Mouse (Mus musculus): ENCODE data around the gene Xpnpep3. TPM values are rescaled to one million over a fixed set of nuclear protein-coding genes. Genes with fewer than 3 reads are reported as not detected.
"Not testable (repeated sequence)": the region's sequence is repeated elsewhere in the genome, so short reads cannot be mapped to it uniquely, and the experiment has no call there.

The Xpnpep3 gene
- total RNA-seq, 2 experiments from 2014 or later: 11.1 to 11.5 TPM

DNA sequence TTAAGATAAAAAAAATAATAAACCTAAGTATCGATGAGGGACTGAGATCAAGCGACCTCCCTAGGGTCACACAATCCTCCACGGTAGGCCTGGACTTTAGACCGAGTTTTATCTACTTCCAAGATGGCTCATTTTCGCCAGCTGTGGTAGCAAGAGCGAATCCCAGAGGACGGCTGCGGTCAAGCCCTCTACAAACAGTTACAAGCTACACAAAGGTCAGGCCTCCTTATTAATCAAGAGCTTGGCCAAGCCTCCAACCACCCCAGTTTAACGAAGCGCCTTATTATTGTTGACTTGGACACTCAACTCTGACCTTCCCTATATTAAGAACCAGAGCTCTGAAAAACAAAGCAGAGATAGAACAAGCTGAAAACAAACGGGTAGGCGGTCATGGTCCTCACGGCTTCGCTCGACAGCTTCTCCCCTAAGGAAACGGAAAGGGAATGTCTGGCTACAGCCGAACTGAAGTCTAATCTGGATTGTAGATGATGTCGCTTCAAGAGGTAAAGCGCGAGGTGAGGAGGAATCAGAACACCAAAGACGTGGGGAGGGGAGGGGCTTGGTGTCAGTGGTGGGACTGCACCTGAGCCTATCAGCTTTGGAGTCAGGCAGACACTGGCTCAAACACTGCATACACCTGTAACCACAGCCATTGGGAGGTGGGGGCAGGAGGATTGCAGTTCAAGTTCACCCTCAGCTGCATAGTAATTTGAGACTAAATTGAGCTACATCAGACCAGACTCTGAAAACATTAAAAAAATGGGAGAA is 79.7 kb downstream of the Xpnpep3 start:
- DNase-seq (ENCODE audit: low spot score in 2 of 2): no peak

DNA sequence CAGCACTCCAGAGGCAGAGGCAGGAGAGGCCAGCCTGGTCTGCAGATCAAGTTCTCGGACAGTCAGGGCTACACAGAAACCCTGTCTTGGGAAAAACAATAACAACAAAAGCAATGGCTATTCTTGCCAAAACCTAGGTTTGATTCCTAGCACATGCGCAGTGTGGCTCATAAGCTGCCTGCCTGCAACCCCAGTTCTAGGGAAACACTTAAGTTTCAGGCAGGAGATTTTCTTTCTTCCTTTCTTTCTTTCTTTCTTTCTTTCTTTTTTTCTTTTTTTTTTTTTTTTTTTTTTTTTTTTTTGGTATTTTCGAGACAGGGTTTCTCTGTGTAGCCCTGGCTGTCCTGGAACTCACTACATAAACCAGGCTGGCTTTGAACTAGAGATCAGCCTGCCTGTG is 80.3 kb downstream of the Xpnpep3 start:
- DNase-seq (ENCODE audit: low spot score in 2 of 2): not testable (repeated sequence)

DNA sequence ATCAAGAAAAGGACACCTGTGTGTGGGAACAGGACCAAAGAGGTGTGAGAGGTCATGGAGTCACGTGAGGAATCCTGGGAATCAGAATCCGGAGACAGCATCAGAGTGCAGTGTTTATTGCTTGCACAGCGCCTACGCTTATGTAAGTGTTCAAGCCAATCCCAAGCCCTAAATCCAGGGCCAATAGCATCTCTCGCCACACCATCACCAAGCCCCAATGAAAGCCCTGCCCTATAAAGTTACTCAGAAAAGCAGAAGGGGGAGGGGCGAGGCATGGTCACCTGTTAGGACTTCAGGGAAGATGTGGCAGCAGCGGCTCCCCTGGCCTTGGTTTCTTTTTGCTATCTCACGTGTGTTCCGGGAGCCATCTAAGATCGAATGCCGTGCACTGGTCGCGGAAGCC is 81.0 kb downstream of the Xpnpep3 start:
- DNase-seq (ENCODE audit: low spot score in 2 of 2): no peak

DNA sequence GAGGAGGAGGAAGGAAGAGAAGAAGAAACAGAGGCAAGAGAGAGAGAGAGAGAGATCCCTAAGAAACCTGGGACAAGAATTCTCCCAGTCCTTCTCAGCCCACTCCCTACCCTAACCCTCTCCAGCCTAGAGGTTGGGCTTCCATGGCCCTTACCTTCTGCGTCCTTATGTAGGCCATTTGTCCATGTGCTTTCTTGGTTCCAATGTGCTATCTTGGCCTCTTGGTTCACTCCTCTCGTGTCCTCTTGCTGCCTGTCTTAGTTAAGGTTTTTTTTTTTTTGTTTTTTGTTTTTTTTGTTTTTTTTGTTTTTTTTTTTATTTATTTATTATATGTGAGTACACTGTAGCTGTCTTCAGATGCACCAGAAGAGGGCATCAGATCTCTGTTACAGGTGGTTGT is 83.0 kb downstream of the Xpnpep3 start:
- DNase-seq (ENCODE audit: low spot score in 2 of 2): no peak

DNA sequence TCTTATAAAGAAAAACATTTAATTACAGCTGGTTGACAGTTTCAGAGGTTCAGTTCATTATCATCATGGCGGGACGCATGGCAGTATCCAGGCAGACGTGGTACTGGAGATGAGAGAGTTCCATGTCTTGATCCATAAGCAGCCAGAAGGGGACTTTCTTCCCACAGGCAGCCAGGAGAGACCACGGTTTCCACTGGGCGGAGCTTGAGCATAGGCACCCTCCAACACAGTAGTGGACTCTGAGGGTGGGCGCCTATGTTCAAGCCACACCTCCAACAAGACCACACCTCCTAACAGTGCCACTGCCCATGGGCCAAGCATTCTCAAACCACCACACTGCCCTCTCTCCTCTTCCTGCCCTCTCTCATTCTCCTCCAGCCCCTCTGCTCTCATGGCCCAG is 83.8 kb downstream of the Xpnpep3 start:
- no peak for DNase-seq (ENCODE audit: low spot score in 2 of 2)

DNA sequence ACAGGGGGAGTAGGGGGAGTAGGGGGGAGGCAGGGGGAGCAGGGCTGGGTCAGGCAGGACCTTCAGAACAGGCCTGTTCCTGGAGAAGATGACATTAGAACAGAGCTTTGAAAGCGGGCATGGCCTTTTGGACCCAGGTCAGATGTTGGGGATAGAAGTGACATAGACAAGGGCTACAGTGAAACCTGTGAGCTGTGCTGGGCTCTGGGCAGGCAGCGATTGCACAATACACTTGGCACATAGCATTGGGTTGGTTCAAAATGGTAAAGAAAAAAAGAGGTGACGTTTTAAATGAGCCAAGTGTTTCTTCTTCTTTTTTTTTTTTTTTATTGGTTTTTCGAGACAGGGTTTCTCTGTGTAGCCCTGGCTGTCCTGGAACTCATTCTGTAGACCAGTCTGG is 85.5 kb downstream of the Xpnpep3 start:
- no peak for DNase-seq (ENCODE audit: low spot score in 2 of 2)

DNA sequence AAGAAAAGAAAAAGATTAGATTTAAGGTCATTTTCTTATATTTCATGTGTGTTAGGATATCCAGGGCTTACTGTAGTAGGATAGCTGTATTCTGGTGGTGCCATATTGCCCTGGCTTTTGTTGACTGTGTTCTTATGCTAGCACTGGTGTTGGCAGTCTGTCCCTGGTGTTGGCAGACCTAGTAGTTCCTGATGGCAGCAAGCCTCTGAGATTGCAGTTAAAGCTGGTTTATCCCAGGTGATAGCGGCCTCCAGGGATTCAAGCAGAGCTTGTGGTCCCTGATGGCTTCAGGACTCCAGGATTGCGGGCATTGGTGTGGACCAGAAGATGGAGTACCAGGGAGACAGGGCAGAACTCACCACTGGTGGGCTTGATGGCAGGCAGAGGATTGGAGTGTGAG is 103.5 kb downstream of the Xpnpep3 start:
- peak in 1 of 2 experiments; percentile 18 for DNase-seq (ENCODE audit: low spot score in 2 of 2)

DNA sequence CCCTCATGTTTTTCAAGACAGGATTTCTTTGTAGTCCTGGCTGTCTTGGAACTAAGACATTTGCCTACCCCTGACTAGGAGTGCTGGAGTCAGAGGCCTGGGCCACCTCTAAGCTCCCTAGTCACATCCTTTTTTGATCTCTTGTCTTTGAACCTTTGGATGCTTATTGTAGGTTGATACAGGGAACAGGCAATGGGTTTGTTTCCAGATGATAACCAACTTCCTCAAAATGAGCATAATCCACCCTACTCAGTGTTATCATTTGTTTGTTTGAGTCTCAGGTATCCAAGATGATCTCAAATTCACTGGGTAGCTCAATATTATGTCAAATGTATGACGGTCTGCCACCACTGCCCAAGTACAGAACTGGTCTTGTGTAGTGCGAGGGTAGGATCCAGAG is 104.1 kb downstream of the Xpnpep3 start:
- no peak for DNase-seq (ENCODE audit: low spot score in 2 of 2)

Other genes with a start within 250 kb of the Xpnpep3 start
- gene Mrtfa, start 209.4 kb upstream of the Xpnpep3 start, total RNA-seq (2021): 10 to 100 TPM; 56.5 to 61.3 TPM
- 10 to 100 TPM; 16.4 to 17.3 TPM for gene Mchr1, start 164.6 kb upstream of the Xpnpep3 start, total RNA-seq (2021)
- 10 to 100 TPM; 58.1 to 61.2 TPM for gene Slc25a17, start 39.3 kb upstream of the Xpnpep3 start, total RNA-seq (2021)
- 100 to 1,000 TPM; 189 to 211 TPM for gene St13, start 61 bp upstream of the Xpnpep3 start, total RNA-seq (2021)
- gene Dnajb7, start 8.2 kb downstream of the Xpnpep3 start, total RNA-seq (2021): under 1 TPM in 1 of 2 experiments, not detected in 1; 0.25 TPM
- 100 to 1,000 TPM; 139 to 157 TPM for gene Rbx1, start 66.2 kb downstream of the Xpnpep3 start, total RNA-seq (2021)
- gene Ep300, start 185.2 kb downstream of the Xpnpep3 start, total RNA-seq (2021): 10 to 100 TPM; 57.8 to 59.5 TPM